Mouse (Mus musculus) thymus, postnatal 25 days (tissue): ENCODE measurements around the gene Radil.

Source experiments
- DNase-seq: peaks from one replicate; pipeline ENCODE4 v3.0.0; 2022

The Radil gene

DNA sequence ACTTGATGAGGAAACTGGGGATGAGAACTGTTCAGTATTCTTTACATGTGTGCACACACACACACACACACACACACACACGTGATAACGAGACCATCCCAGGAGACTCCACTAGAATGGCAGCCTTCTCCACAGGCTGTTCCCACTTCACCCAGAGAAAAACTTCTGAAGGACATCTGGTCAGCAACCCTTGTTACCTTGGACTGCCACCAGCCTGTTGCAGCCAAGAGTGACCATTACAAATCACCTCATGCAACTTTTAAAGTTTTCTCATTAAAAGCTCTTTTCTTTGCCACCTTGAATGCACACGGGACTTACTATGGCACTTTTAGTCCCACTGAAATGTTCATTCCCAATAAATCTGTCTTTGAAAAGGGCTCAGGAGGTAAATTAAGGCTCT, 13.6 kb downstream of the Radil start:
- DNase-seq = no peak

DNA sequence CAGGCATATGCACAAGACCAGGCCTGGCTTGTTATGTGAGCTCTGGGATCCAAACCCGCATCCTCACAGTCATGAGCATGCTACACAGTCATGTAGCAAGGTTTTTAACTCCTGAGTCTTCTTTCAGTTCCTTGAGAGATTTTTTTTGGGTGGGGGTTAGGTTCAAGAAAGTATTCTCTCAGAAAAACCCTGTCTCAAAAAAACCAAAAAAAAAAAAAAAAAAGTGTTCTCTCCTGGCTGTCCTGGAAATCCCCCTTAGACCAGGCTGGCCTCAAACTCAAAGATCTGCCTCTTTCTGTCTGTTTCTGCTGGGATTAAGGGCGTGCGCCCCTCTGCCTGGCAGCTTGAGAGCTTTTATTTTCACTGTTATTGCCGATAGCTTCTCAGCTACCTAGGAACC, 15.5 kb downstream of the Radil start:
- no peak for DNase-seq

DNA sequence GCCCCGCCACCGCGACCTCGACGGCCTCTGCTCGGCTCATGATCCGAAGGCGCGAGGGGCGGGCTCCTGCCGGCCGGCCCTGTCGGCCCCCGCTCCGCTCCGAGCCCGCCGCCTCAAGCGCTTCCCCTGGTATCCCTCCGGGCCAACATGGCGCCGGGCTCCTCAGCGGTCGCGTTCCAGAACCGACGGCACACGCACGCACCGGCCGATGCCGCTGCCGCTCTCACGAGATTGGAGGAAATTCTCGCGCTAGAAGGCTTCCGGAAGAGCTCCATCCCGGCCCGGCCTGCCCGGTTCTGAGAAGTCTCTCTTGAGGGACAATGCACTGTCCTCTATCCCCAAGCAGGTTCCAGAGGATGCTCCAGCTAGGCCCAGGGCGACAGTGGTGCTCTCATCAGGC, 21.0 kb downstream of the Radil start, which contains the start of gene Papolb:
TSS of gene Papolb (minus strand) at position 162 of the 400 bp plus-strand sequence.
- no peak for DNase-seq

DNA sequence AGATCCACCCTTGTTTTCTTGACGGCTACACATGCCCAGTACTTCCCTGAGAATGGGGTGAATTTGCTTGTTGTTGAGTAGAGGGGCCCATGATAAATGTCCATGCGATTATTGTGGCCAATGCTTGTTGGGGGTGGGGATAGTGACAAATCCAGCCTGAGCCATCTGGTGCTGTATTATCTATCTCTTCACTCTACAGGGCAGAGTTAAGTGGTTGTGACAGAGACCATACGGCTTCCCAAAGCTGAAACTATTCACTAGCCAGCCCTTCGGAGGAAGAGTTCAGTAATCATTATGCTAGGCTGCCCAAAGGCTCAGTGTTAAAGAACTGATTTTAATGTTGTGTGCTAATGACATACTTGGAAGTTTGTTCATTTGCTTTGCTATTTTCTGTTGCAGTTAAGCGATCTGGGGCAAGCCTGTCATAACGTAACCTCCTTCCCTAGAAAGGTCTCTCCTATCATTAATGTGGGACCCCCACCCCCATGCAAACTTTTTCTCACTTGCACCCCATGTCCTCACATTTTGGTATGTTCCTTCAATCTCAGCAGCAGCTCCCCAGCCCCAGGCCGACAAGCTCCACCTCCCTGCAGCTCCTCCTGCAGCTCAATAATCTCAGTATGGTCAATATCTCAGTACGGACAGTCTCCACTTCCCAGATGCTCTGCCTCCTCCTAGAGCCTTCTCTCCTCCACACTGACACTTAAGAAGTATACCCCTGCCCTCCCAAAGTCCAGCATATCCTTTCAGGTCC, 26.0 kb downstream of the Radil start:
- no peak for DNase-seq

DNA sequence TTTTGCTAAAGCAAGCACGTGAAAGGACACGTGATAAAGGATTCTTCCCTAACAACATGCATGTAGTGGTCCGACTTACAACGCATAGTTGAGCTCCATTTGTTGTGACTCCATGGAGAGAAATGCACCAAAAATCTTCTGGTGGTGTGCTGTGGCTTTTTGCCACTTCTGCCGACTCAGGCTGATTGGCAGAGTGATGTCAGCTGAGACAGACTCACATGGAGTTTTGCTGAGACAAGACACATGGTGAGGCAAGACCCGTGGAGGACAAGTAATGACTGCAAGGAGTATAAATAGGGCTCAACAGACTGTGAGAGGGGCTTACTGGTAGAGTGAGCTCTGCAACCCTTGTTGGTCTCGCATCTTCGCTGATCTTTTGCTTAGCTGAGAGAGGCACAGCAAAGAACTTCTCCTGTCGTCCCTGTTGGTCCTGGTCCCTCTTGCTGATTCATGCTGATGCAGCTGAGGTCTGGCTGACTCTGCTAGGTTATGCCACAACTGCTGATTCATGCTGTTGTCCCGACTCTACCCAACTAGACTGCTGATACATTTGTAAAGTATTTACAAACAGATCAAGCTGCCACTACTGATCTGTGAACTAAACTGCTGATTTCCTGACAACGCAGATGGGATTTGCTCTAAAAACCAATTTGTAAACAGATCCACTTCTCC, 29.6 kb downstream of the Radil start:
- DNase-seq = no peak

DNA sequence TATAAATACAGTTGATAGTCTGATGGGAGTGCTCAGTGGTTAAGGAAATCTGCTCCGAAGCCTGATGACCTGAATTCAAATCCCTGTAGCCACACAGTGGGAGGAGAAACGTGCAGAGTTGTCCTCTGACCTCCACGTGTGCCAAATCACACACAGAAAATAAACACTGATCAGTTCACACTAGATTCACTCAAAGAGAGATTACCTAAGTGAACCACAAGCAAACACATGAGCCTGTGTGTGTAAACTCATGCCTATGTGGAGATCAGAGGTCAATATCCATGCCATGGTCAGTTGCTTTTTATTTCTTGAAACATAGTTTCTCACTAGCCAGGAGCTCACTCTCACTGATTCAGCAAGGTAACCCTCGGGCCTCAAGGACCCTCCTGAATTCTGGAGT, 30.5 kb downstream of the Radil start:
- no peak for DNase-seq

DNA sequence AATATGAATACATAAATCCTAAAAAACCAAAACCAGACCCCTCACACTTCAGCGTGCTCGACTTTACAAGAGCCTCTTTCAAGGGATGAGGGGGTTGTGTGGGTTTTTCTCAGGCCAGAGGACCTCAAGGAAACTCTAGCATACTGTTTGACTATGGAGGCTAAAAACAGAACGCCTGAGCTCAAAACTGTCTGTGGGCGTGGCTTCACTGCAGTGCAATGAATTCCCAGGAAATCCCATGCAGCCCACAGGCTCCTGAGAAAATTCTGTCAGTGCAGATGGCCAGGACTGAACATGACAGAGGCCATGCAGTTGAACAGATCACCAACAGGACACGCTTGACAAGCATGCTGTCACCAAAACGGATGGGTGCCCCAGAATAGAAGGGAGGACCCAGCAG, 31.9 kb downstream of the Radil start:
- DNase-seq = no peak

DNA sequence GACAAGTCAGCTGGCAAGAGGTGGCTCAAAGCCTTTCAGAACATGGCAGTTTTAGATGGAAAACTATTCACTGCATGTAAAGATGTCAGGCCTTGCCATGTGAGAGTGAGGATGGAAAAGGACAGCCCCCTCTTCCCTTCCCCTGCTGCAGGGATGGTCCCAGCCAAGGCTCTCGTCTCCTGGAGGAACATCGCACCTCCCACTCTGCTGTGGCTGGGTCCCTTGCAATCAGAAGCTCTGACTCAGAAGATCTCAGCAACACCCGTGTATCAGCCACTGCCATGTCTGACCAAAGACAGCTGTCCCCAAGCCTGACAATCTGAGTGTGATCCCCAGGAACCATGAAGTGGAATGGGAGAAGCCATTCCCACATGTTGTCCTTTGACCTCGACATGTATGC, 38.8 kb downstream of the Radil start:
- DNase-seq = no peak

DNA sequence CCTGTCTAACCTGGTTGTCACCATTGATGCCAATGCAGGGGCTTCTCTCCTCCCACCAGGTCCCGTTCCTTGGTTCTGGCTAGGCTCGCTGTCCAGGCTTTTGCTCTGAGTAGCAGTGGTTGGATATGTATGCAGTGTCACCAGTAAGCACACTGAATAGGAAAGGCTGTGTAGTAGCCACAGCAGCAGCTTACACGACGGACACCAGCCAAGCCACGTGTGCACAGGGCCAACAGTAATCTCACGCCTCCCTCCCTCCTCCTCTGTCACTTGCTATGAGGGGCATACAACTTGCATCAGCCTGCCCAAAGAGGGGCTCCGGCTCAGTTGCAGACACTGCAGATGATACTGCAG, 40.9 kb downstream of the Radil start:
- no peak for DNase-seq

DNA sequence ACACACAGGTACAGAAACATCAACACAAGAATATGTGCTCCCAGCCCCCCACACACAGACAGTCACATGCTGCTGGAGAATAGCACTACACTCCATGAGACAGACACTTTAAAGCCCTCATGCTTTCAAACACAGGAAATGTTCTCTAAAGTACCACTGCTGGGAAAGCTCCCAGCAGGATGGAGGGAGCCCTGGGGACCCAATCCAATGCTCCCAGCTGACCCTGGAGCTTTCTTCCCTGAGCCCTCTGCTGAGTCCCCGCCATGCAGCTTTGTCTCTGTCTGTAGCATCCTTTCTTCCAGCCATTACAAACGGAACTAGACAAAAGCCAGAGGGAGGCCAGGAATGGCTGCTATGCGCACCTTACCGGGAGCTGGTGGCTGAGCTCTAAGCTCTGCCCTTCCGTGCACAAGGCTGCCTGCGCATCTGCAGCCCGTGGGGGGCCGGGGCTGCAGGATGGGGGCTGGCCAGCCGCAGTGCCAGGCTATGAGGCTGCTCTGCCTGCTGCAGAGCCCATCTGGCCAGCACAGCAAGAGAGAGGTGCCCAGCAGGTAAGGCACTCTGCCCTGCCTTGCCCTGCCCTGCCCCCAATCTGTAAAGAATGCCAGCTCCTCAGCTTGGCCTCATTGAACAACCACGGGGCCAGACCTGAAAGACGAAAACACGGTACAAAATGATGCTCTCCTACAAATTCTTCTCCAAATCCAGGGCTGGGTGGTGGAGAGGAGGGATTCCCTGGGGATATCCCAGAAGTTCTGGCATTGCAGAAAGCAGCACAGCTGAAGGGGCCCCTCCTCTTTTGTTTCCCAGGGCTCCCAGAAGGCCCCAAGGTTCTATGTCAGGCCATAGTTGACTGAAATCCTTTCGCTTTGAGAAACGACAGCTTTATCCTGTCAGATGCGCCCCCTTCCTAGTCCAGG, 41.5 kb downstream of the Radil start:
- DNase-seq = no peak

DNA sequence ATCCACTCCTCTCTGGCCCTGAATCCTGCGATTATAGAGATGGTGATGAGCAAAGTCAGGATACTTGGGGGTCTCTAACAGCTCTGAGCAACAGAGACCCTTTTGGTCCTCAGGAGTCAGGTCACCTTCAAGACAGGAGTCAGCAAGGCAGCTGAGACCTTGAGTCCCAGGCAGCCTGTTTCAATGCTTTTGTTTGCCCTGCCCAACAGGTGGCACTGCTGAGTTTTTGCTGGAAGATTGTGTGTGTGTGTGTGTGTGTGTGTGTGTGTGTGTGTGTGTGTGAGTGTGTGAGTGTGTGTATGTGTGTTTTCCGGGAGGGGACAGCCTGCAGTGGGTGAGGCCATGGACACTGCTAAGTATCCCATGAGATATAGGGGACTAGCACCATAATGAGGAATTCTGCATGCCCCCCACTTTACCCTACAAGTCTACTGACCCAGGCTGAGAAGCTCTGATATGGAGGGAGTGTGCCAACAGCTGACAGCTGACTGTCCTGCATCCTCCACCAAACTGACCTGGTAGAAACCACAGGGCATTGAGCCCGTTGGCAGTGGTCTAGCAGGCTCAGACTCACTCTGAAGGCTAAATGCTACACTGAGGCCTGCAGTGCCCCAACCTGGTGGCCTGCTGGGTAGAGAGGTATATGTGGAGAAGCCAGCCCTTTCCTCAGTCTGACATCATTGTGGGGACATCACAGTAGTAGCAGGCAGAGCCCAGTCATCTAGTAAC, 45.0 kb downstream of the Radil start:
- no peak for DNase-seq

DNA sequence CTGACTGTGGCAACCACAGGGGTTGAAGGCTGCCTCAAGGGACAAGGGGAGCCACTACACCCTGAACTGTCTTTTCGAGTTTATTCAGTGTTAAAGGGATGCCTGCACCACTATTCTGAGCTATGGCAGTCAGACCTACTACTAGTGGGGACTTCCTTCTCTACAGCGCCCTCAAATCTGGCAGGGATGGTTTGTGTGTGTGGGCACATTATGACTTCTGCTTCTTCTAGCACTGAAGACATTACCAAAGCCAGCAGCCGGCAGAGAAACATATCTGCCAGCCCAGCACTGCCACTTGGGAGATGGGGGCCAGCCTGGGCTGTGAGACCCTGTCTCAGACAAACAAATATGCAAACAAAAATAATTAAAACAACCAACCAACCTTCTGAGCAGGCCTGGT, 46.7 kb downstream of the Radil start:
- DNase-seq = no peak

DNA sequence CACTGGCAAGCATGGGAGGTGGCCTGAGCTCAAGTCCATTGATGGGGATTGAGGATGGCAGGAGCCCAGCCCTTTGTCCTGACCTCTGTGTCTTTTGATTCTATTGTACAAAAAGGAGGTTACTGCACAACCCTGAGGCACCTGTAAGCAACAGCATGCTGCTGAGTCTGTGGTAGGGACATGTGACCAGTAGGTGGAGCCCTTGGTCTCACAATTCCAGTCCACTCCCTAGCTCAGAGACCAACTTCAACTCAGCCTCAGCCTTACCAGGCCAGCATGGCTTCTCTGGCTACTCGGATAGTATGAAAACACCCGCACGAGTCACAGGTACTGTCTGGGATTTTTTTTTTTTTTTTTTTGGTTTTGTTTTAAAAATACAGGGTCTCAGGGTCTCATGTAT, 48.5 kb downstream of the Radil start:
- DNase-seq = peak; percentile 59

DNA sequence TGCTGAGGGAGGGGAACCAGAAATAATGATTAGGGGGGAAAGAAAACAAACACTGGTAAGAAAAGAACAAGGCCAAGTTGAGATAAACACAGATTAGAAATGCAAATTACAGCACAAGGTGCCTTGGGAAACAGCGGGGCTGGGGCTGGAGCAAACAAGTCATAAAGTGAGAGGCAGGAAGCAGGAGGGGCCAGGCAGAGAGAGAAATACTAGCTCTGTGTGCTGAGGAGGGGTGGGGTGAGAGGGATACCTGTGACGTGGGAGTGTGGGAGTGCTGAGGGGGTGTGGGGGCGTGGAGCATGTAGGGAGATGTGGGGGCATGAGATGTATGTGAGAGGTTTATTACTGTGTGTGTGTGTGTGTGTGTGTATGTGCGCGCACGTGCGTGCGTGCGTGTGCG, 50.0 kb downstream of the Radil start:
- peak; percentile 11 for DNase-seq

DNA sequence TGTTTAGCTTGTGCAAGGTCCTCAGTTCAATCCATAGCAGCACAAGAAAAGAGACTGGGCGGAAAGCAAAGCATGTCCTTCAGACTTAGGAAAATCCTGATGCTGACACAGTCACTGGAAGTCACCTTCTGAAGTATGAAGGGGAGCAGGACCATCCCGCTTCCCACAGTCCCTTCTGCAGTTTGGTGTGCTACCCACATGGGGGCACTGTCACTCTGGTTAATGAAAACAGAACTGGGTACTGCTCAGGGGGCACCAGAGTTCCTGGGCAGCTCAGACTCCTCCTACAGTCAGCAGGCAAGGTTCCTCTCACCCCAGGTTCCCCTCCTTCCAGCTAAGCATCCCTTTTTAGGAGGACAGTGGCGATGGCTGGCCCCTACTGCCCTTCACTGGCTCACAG, 51.9 kb downstream of the Radil start:
- DNase-seq = peak; percentile 30

DNA sequence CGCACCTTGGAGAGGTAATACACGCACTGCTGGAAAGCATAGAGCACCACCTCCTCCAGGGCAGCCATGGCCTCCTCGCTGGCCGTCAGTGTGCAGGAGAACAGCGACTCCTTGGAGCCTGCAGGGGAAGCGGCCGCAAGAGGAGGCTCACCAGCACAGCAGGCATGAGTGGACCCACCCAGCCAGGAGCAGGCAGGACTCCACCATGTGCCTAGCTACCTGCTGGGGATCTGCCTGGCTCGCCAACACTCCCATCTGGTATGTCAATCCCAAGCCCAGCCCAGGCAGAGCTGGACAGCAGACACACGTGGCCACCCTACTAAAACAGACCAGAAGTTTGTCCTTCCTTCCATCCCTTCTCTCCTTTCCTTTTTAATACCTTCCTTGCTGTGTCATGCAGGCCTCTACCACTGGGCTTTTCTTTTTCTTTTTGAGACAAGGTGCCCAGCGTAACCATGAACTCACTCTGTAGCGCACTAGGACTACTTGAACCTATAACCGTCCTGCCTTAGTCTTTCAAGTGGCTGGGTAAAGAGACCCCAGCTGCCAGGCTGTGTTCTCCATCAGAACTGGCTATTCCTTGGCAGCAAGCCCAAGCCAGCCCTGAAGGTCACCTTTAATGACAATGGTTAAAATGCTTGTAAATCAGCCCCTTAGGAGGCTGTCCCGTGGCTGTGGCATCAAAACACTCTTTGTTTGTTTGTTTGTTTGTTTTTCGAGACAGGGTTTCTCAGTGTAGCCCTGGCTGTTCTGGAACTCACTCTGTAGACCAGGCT, 55.4 kb downstream of the Radil start:
- no peak for DNase-seq

DNA sequence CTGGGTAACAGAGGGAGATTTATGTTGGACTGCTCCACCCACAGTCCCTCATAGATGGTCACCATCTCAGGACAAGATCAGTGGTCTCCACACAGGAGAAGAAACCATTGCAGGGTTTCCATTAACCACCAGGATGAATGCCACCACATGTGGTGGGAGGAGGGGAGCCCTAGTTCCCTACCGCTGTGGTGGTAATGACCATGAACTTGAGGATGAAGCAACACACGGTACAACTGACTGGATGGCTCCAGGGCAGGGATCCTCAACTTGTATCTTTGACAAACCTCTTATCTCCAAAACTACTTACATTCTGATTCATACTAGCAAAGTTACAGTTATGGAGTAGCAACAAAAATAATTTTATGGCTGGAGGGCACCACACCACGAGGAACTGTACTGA, 57.6 kb downstream of the Radil start:
- DNase-seq = no peak

DNA sequence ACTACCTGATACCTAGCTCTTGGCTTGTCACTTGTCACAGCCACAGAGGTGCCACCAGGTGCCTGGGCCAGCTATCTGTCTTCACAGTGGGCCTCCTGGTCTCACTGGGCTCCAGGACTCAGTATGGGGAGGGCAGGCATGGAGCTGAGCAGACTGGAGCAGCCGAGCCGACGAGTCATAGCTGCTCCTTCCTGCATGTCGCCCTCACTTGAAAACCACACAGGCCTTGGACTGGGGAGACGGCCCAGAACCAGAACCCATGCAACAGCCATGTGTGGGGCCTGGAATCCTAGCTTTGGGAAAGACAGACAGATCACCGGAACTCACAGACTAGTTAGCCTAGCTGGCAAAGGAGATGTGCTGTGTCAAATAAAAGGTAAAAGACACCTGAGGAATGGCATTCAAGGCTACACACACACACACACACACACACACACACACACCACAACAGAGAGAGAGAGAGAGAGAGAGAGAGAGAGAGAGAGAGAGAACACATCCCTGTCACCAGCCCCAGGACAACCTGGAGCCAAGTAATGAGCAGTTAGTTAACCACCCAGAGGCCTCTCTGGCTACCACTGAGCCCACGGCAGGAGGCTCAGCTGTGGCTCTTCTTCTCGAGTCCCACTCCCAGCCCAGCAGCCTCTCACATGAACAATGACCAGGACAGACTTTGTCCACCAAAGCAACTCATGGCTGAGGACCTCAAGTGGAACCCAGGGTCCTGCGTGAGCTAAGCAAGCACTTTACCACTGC, 60.8 kb downstream of the Radil start:
- DNase-seq = no peak

DNA sequence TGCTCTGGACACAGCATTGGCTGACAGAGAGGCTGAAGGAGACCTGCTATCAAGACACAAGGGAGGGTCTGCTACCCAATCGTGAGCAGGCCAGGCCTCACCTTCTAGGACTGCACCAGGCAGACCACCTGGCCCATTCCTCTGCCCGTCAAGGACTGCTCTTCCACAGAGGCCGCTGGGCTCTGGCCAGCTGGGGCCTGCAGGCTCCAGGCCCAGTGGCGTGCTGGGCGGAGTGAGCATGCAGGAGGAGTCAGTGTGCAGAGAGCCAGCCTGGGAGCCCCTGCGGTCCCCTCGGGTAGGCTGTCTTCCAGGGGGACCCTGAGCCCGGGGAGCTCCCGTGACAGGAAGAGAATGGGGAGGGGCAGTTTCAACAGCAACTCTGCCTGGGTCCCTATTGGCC, 64.2 kb downstream of the Radil start:
- no peak for DNase-seq

DNA sequence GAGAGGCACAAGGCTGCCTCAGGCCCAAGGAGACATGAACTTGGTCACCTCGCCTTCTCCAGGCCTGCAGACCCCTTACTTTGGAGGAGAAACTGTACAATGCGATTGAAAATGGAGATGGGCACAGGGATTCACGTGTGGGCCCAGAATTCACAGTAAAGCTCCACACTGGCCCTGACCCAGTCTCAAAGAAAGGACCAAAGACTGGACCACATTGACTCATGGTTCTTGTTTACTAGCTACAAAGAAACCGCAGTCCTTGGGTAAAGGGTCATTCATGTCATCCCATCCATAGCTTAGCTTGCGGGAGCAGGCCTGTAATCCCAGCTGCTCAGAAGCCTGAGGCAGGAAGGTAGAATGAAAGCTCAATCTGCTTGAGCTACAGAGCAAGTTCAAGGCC, 67.3 kb downstream of the Radil start:
- no peak for DNase-seq

DNA sequence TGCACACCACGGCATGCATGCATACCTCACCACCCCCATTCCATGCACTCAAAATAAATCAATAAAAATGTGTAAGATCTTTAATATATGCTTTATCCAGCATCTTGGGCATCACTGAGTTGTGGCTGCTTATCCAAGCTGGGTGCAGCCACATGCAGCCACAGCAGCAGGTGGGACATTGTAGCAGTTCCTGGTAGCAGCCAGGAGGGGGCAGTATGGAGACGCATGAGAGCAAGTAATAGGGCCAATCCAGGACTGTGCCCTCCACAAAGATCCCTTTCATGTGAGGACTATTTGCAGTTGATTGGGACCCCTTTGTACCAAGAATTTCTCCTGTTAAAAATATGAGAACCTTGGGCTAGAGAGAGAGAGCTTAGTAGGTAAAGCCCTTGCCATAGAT, 68.4 kb downstream of the Radil start:
- peak; percentile 48 for DNase-seq
